Mouse (Mus musculus): ENCODE measurements at regions not wholly inside any gene's neighbourhood (a gene's known extent, or its start where the extent isn't known, plus 50 kb on each side); places are given as distances from the start of the nearest gene placed in this dataset.

DNA sequence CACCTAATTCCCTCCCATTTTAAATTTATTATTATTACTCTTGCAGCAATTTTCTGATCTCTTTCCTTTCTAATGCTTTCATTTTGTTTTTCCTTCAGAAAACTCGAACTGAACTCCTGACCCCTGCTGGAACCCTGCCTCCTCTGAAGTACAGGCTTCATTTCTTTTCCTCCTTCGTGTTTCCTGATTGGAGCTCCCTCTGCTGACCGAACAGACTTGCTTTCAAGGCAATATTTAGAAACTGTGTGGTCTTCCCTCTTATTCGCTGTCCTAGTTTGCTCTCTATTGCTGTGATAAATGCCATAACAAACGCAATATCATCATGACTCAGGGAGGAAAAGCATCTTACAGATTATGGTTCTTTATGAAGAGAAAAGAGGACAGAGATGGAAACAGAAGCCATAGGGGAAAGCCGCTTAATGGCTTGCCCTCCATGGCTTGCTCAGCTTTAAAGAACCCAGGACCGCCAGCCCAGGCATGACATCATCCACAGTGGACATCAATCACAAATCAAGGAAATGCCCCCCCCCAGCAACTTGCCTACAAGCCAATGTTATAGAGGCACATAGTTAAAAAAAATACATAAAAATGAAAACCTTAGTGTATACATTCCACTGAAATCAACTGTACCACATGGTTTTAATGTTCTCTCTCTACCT is 104.5 kb downstream of the Rbm43 start:
- TF ChIP-seq FLI1 (IDR thresholded peaks at IDR 0.05; ENCODE audit: low read length): no peak
- TF ChIP-seq GATA1 (IDR thresholded peaks at IDR 0.05; ENCODE audit: borderline replicate concordance, low read length): no peak

All from megakaryocyte, embryonic 14.5 days (primary cell).